Mouse (Mus musculus): Measurements from ENCODE around the gene Tfap4. TPM values are rescaled to one million over a fixed set of nuclear protein-coding genes. Genes with fewer than 3 reads are reported as not detected.

Tfap4 gene
- polyA plus RNA-seq, 1 experiment from 2014 or later, result 16.1 TPM

Other genes starting within 250 kb of the Tfap4 start
- gene Adcy9, start 139.4 kb downstream of the Tfap4 start, polyA plus RNA-seq (2014; fragmentation: Nextera tagmentation; extraction: Ambion mirVana), result 1.8 and 2.5 TPM in 2 replicates
- gene Srl, start 18.0 kb downstream of the Tfap4 start, polyA plus RNA-seq (2014; fragmentation: Nextera tagmentation; extraction: Ambion mirVana), result 31.1 and 35.7 TPM in 2 replicates
- 32.4 and 37.0 TPM in 2 replicates for gene Glis2, start 34.9 kb upstream of the Tfap4 start, polyA plus RNA-seq (2014; fragmentation: Nextera tagmentation; extraction: Ambion mirVana)
- 94.3 and 108 TPM in 2 replicates for gene Pam16, start 65.1 kb upstream of the Tfap4 start, polyA plus RNA-seq (2014; fragmentation: Nextera tagmentation; extraction: Ambion mirVana)
- 10.5 and 11.1 TPM in 2 replicates for gene Vasn, start 80.1 kb upstream of the Tfap4 start, polyA plus RNA-seq (2014; fragmentation: Nextera tagmentation; extraction: Ambion mirVana)
- gene Dnaja3, start 80.1 kb upstream of the Tfap4 start, polyA plus RNA-seq (2014; fragmentation: Nextera tagmentation; extraction: Ambion mirVana), result 54.2 and 56.6 TPM in 2 replicates
- gene Coro7, start 119.9 kb upstream of the Tfap4 start, polyA plus RNA-seq (2014; fragmentation: Nextera tagmentation; extraction: Ambion mirVana), result 18.7 and 24.8 TPM in 2 replicates
- 156 and 159 TPM in 2 replicates for gene Nmral1, start 159.5 kb upstream of the Tfap4 start, polyA plus RNA-seq (2014; fragmentation: Nextera tagmentation; extraction: Ambion mirVana)
- 91.7 and 103 TPM in 2 replicates for gene Hmox2, start 166.5 kb upstream of the Tfap4 start, polyA plus RNA-seq (2014; fragmentation: Nextera tagmentation; extraction: Ambion mirVana)
- gene Cdip1, start 230.4 kb upstream of the Tfap4 start, polyA plus RNA-seq (2014; fragmentation: Nextera tagmentation; extraction: Ambion mirVana), result 102 and 104 TPM in 2 replicates